Mouse (Mus musculus) stomach, embryonic 16.5 days (tissue): ENCODE data around the gene Gucy1b2. TPM values are rescaled to one million over a fixed set of nuclear protein-coding genes. Genes with fewer than 3 reads are reported as not detected.

Experiments used
- ATAC-seq: fragments of 200-750 bp; cut with Nextera tagmentation; 2 replicates; pipeline ENCODE4 v1.8.0; 2017; ENCODE audit warnings: moderate number of reproducible peaks, moderate TSS enrichment; ENCODE audit not compliant: insufficient read depth, low FRiP score
- H3K27ac ChIP-seq: fragments of 300-500 bp; sonication (generic); 2 replicates; pipeline ENCODE4 v1.5.1; 2014; ENCODE audit warnings: low read length
- H3K27me3 ChIP-seq: fragments of 300-500 bp; sonication (generic); 2 replicates; pipeline ENCODE4 v1.6.1; 2014; ENCODE audit warnings: low read length, control low read depth, mixed read lengths; ENCODE audit not compliant: control insufficient read depth, insufficient read depth
- H3K36me3 ChIP-seq: fragments of 300-500 bp; sonication (generic); 2 replicates; pipeline ENCODE4 v1.6.1; 2014; ENCODE audit warnings: low read length; ENCODE audit not compliant: control insufficient read depth, insufficient read depth
- H3K4me1 ChIP-seq: fragments of 300-500 bp; sonication (generic); 2 replicates; pipeline ENCODE4 v1.6.1; 2014; ENCODE audit warnings: low read length, control low read depth, mixed read lengths; ENCODE audit not compliant: control insufficient read depth, insufficient read depth
- H3K4me2 ChIP-seq: fragments of 300-500 bp; sonication (generic); 2 replicates; pipeline ENCODE4 v1.6.1; 2014; ENCODE audit warnings: low read depth, low read length, mixed read lengths
- H3K4me3 ChIP-seq: fragments of 300-500 bp; sonication (generic); replicated peaks from 2 replicates; pipeline ENCODE4 v1.5.1; 2014; ENCODE audit warnings: mild to moderate bottlenecking, low read length
- H3K9ac ChIP-seq: fragments of 300-500 bp; sonication (generic); 2 replicates; pipeline ENCODE4 v1.6.1; 2014; ENCODE audit warnings: low read length
- H3K9me3 ChIP-seq: fragments of 300-500 bp; sonication (generic); replicated peaks from 2 replicates; pipeline ENCODE4 v1.6.1; 2016; ENCODE audit warnings: low read length, control low read depth; ENCODE audit not compliant: control insufficient read depth
- WGBS: fragments of 180-500 bp; shearing (Covaris S2); extraction: QIAGEN DNeasy Blood & Tissue Kit; methylation state at CpG from one replicate; pipeline ENCODE4 v1.1.7; 2014; 5-methylcytosine and 5-hydroxymethylcytosine counted together
- polyA plus RNA-seq: library from polyadenylated mRNA; unstranded; fragments of >200 nt; fragmentation: Nextera tagmentation; extraction: Ambion mirVana; gene quantifications from 2 replicates; pipeline ENCODE4 v1.2.1, GENCODE M21; 2015

Gucy1b2 gene
- polyA plus RNA-seq, 1 experiment from 2014 or later = 0.21 TPM

GRCm38 (mm10) chr14:62472061-62472460 lies 16.0 kb upstream of the Gucy1b2 start:
- Histone ChIP-seq H3K4me2 (no peak overlapping the region), H3K27me3 (no peaks in the 10 kb centered on the region), H3K4me1 (no peaks in the 10 kb centered on the region), H3K9me3 (no peaks in the 10 kb centered on the region), H3K4me3 (no peak overlapping the region), H3K36me3 (no peaks in the 10 kb centered on the region), H3K27ac (no peak overlapping the region), H3K9ac (no peak overlapping the region)
- no peak for ATAC-seq
- 70% methylated on average over 2 of the region's 2 CpGs for WGBS

GRCm38 (mm10) chr14:62468753-62469125 lies 12.7 kb upstream of the Gucy1b2 start:
- H3K36me3 ChIP-seq = no peaks in the 10 kb centered on the region
- H3K4me3 ChIP-seq = no peak overlapping the region
- 86% methylated on average over 5 of the region's 5 CpGs for WGBS
- no peak overlapping the region for H3K4me2 ChIP-seq
- H3K27me3 ChIP-seq = no peaks in the 10 kb centered on the region
- no peak overlapping the region for H3K9ac ChIP-seq
- no peaks in the 10 kb centered on the region for H3K4me1 ChIP-seq
- H3K27ac ChIP-seq = no peak overlapping the region
- ATAC-seq = no peak
- H3K9me3 ChIP-seq = no peaks in the 10 kb centered on the region

- Histone ChIP-seq H3K36me3 (no peaks in the 10 kb centered on the region), H3K27ac (no peak overlapping the region), H3K9ac (no peak overlapping the region), H3K27me3 (no peaks in the 10 kb centered on the region), H3K4me2 (no peak overlapping the region), H3K9me3 (no peaks in the 10 kb centered on the region), H3K4me3 (no peak overlapping the region), H3K4me1 (no peaks in the 10 kb centered on the region)
- ATAC-seq = no peak
- 66% methylated on average over 6 of the region's 6 CpGs for WGBS
Observed at GRCm38 (mm10) chr14:62468119-62468752, 12.1 kb upstream of the Gucy1b2 start.

- Histone ChIP-seq H3K9ac (no peak overlapping the region), H3K36me3 (no peaks in the 10 kb centered on the region), H3K27me3 (no peaks in the 10 kb centered on the region), H3K27ac (no peak overlapping the region), H3K4me2 (no peak overlapping the region), H3K4me3 (no peak overlapping the region), H3K4me1 (no peaks in the 10 kb centered on the region), H3K9me3 (no peaks in the 10 kb centered on the region)
- no peak for ATAC-seq
- whole genome bisulfite sequencing = 27% methylated on average over 9 of the region's 9 CpGs
Observed at GRCm38 (mm10) chr14:62464966-62465365, 8.9 kb upstream of the Gucy1b2 start.

GRCm38 (mm10) chr14:62459541-62459940 lies 3.5 kb upstream of the Gucy1b2 start:
- H3K9me3 ChIP-seq = no peaks in the 10 kb centered on the region
- H3K4me2 ChIP-seq = no peak overlapping the region
- no peaks in the 10 kb centered on the region for H3K4me1 ChIP-seq
- ATAC-seq = no peak
- no peaks in the 10 kb centered on the region; the same call in 1 of the 2 replicates for H3K27me3 ChIP-seq
- no peak overlapping the region for H3K9ac ChIP-seq
- WGBS = 58% methylated on average over 11 of the region's 11 CpGs
- H3K36me3 ChIP-seq = no peaks in the 10 kb centered on the region
- no peak overlapping the region for H3K4me3 ChIP-seq
- H3K27ac ChIP-seq = no peak overlapping the region

GRCm38 (mm10) chr14:62457420-62458181 lies 1.5 kb upstream of the Gucy1b2 start:
- Histone ChIP-seq H3K9ac (no peak overlapping the region), H3K4me2 (peak overlapping the region; percentile 30), H3K9me3 (no peaks in the 10 kb centered on the region), H3K27ac (no peak overlapping the region), H3K27me3 (no peaks in the 10 kb centered on the region; the same call in 1 of the 2 replicates), H3K4me1 (no peaks in the 10 kb centered on the region; the same call in 1 of the 2 replicates), H3K4me3 (no peak overlapping the region), H3K36me3 (no peaks in the 10 kb centered on the region)
- peak; percentile 60; the same call in 1 of the 2 replicates for ATAC-seq
- WGBS = 18% methylated on average over 22 of the region's 22 CpGs

GRCm38 (mm10) chr14:62455570-62455879 lies 564 bp downstream of the Gucy1b2 start:
- no peak overlapping the region for H3K27ac ChIP-seq
- WGBS = 64% methylated on average over 5 of the region's 5 CpGs
- ATAC-seq = no peak

GRCm38 (mm10) chr14:62454760-62455569 lies 1.1 kb downstream of the Gucy1b2 start:
- WGBS = 51% methylated on average over 9 of the region's 9 CpGs
- Histone ChIP-seq H3K4me1 (no peaks in the 10 kb centered on the region; the same call in 1 of the 2 replicates), H3K9me3 (no peaks in the 10 kb centered on the region), H3K27me3 (no peaks in the 10 kb centered on the region; the same call in 1 of the 2 replicates), H3K4me3 (no peak overlapping the region), H3K36me3 (no peaks in the 10 kb centered on the region), H3K9ac (no peak overlapping the region), H3K27ac (no peak overlapping the region), H3K4me2 (no peak overlapping the region)
- no peak for ATAC-seq

More at GRCm38 (mm10) chr14:62455570-62455879, 564 bp downstream of the Gucy1b2 start:
- Histone ChIP-seq H3K9me3 (no peaks in the 10 kb centered on the region), H3K4me2 (no peak overlapping the region), H3K9ac (no peak overlapping the region), H3K36me3 (no peaks in the 10 kb centered on the region), H3K4me1 (no peaks in the 10 kb centered on the region; the same call in 1 of the 2 replicates), H3K27me3 (no peaks in the 10 kb centered on the region; the same call in 1 of the 2 replicates), H3K4me3 (no peak overlapping the region)

- Histone ChIP-seq H3K27ac (no peak overlapping the region), H3K9me3 (no peaks in the 10 kb centered on the region), H3K27me3 (no peaks in the 10 kb centered on the region; the same call in 1 of the 2 replicates), H3K4me1 (no peaks in the 10 kb centered on the region; the same call in 1 of the 2 replicates), H3K4me3 (no peak overlapping the region), H3K4me2 (no peak overlapping the region), H3K9ac (no peak overlapping the region), H3K36me3 (no peaks in the 10 kb centered on the region)
- 47% methylated on average over 3 of the region's 3 CpGs for WGBS
- ATAC-seq = no peak
Observed at GRCm38 (mm10) chr14:62454136-62454535, 2.0 kb downstream of the Gucy1b2 start.
